Mouse (Mus musculus) right cerebral cortex, postnatal 4 days (tissue): ENCODE measurements around the gene Lrrc52.
A peak's percentile ranks its signal among the peaks of the same experiment; 100 is the strongest.

Source experiments
- DNase-seq: peaks from one replicate; pipeline ENCODE4 v3.0.0-alpha.2; 2022

The Lrrc52 gene

GRCm38 (mm10) chr1:167466765-167467426 is at the start of gene Lrrc52:
TSS of gene Lrrc52 (minus strand) at chr1:167466780.
- DNase-seq, result peak; percentile 67

- DNase-seq, result no peak
These were observed 45.0 kb upstream of the Lrrc52 start for GRCm38 (mm10) chr1:167511621-167512020.

DNA sequence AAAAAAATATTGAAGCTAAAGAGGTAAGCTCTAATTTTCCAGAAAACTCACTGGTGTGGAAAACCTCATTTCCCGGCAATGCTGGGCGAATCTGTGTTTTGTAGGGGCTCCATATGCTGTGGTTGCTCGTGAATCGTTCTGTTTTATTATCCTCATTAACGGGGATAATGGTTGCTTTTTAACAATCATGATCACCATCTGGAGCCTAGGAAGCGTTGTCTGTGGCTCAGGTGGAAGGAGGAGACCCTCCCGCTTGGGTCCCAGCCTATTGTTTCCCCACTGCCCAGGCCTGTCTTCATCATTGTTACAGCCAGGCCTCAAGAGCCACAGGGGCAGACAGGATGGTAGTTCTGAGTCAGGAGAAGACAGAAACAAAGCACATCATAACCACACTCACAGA is 39.5 kb upstream of the Lrrc52 start:
- DNase-seq, result no peak

DNA sequence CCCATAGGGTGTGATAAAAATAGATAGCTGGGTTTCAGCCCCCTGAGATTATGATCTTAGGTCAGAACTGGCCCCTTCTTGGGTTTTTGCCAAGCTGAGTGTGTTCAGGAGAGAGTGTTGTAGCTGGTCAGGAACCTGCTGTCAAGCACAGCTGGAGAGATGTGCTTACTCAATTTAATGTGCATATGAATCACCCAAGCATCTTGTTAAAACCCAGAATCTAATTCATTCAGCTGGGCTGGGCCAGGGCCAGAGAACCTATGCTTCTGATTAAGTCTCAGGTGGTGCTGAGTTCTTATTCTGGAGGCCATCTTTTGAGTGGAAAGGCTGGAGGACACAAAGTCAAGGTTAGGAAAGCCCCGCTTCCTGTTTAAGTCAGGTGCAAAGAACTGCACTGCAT is 38.8 kb upstream of the Lrrc52 start:
- no peak for DNase-seq

- DNase-seq, result no peak
These were observed 32.7 kb upstream of the Lrrc52 start for GRCm38 (mm10) chr1:167499097-167499850.

DNA sequence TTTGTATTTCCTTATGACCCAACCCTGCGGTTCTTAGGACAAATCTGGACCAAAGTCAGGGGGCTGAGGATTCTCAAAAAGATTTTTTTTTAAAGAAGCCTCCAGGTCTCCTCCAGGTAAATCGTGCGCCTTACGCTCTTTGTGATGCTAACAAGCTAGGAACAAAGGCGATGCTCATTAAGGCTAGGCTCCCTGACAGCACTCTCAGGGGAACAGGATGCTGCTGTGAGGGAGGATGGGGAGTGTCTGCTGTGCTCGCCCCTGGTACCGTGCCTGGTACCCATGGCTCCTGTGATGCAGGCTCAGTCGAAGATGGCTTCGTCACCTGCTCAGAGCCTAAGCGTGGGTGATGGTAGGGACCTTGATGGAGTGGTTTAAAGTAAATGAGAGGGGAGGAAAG is 31.4 kb upstream of the Lrrc52 start:
- DNase-seq, result no peak

DNA sequence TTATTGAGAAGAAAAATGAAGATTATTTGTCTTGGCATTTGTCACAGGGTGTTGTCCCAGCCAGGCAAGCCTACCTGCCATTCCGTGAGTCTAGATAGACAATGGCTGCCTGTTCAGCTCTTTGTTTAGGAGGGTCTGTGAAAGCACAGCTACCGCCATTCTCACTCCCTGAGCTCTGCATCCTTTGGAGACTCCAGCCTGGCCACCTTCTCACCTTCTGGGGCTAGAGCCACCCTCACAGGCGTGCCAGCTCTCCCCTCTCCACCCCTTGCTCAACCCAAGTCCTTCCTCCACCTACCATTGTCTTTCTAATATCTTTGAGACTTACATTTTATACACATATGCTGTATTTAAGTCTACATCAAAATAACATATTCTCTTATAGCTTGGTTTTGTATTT is 31.0 kb upstream of the Lrrc52 start:
- DNase-seq, result no peak

DNA sequence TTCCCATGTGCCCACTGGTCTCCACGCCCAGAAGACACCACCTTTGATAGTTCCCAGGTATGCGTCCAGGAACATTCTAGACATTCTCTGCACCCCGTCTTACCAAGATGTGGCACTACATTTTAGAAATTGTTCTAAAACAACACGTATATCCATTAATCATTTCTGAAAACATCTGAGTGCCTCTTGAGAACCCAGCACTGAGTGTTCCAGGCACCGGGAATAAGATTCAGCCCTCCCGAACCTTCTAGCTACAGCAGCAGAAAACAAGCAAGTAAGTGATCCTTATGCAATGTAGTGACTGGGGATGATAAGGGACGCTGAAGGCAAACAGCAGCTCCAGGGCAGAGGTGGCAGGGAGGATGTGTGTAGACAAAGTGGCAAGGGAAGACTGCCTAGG is 24.9 kb upstream of the Lrrc52 start:
- DNase-seq, result no peak

- DNase-seq, result no peak
These were observed 21.4 kb upstream of the Lrrc52 start for GRCm38 (mm10) chr1:167487933-167488332.

DNA sequence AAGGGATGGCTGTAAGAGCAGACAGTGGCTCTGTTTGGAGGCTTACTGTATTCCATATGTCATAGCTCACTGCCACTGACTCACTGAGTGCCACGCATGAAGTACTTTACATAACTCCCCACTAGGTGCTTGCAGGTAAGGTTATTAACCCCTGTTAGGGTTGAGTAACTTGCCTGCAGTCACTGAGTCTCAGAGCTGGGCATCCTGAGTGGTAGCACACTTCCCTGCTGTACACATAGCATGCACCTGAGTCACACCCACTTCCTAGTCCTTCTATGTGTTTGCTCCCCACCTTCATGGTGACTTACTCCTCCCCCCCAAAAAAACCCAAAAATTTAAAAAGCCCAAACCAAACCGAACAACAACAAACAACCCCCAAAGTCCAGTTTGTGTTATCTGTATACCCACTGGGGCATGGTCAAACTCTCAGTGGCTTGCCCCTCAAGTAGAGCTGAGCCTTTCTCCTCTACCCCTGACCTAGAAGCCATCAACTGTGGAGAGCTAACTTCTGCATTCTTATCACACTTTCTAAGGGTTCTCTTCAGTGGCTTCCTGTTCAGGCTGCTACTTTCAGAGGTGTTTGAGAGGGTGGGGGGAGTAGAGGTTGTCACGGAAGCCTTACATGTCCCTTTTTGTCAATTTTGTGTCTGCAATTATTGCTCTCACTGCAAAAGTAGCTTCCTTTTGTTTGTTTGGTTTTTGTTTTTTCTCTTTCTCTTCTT is 20.5 kb upstream of the Lrrc52 start:
- no peak for DNase-seq

- DNase-seq, result no peak
These were observed 16.3 kb upstream of the Lrrc52 start for GRCm38 (mm10) chr1:167482863-167483262.

DNA sequence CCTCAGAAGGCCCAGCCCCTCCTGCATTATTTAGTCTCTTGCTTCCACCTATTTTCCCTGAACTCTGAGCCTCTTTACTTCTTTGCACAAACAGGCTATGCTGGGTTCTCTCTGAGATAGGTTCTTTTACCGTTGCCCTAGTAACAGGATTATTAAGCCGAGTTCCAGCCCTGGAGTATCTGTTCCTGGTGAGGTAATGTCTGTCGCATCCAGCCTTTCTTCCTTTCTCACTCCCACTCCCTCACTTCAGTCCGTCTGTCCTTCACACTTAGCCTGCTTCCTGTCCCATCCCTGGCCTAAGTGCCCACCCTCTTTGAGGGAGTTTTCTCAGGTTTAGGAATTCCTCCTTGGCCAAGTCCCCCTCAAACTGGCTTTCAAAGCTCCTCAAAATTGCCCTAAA is 7.0 kb upstream of the Lrrc52 start:
- DNase-seq, result no peak

- DNase-seq, result no peak
These were observed 1.3 kb upstream of the Lrrc52 start for GRCm38 (mm10) chr1:167467916-167468315.

DNA sequence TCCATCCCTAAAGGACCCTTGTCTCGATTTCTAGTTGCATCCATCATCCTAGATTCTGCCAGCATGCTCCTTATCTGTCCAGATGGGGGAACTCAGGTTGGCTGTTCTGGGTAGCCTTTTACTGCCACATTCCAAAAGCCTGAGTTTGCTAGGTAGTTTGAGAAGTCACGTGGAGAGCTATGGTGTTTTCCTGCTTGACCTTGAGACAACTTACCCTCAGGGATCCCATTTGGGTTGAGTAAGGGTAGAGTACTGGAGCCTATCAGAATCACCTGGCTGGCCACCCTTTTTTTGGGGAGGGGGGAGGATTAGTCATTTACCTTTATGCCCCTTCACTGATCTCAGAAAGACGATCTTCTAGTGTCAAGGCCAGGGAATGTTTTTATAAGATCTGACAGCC is 9.3 kb downstream of the Lrrc52 start:
- no peak for DNase-seq

GRCm38 (mm10) chr1:167453048-167453447 is 13.5 kb downstream of the Lrrc52 start:
- DNase-seq, result no peak

- no peak for DNase-seq
These were observed 14.1 kb downstream of the Lrrc52 start for GRCm38 (mm10) chr1:167452456-167452855.

- DNase-seq, result no peak
These were observed 18.0 kb downstream of the Lrrc52 start for GRCm38 (mm10) chr1:167448598-167448997.

DNA sequence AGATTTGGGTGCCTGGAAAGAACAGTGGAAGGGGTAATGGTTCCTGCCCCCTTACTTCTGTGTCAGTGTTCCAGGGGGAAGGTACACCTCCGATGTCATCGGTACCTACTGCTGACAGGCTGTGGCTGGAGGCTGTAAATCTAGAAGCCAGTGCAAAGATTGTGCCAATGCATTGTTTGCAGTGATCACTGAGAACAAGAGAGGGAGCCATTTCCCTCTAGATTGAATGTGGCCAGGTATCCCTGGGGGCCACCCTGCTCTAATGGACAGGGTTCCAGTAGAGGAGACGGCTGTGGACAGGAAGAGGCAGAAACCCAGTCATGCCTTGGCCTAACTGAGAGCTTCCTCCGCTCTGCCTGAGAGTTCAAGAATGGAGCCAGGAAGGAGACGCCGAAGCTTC is 18.5 kb downstream of the Lrrc52 start:
- no peak for DNase-seq

DNA sequence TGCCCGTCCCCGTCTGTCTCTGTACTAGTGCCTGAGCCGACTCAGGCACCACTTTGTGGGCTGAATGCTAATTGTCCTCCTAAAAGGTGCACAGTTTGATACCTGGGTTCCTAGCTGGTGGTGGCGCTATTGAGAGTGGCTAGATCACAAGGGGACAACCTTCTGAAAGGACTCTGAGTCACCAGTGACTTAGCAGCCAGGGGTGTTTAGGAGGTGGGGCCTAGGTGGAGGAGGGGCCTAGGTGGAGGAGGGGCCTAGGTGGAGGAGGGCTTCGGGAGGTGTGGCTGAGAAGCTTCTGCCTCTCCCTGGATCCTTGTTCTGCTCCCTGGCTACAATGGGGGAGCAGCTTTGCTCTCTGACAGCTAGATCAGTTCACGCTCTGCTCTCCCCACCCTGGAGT is 20.1 kb downstream of the Lrrc52 start:
- DNase-seq, result no peak

DNA sequence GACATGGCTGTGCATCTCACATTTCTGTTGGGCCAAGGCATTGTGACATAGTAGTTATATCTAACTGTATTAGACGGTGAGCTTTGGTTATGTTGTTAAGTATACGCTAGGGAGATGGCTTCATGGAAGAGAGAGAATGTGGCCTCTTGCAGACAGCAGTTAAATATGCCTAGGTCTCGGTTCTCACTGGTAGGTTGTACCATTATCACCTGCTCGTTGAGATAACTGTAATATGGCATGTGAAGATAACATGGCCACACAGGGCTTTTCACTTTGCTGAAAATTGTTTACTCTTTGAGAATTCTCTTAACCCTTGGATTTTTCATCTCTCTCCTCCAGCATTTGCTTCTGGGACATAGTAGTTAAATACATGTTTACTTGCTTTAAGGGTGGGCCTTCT is 21.4 kb downstream of the Lrrc52 start:
- no peak for DNase-seq

GRCm38 (mm10) chr1:167438231-167438885 is 28.2 kb downstream of the Lrrc52 start:
- DNase-seq, result no peak

DNA sequence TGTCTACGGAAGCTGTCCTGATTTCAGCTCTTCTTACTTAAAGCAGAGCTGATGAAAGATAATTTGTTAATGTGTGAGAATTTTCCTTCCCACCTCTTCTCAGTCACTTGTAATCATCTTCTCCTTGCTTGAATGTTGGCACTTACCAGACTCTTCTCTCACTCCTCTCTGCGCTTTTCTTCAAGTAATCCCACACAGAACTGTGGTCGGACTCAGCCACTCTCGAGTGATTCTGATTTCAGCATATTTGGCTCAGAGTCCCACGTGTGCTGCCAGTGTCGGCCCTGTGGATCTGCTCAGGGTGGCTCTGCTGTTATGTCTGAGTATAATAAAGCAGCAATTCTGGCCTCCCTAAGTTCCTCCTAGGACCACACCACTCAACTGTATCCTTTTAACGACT is 29.5 kb downstream of the Lrrc52 start:
- no peak for DNase-seq

GRCm38 (mm10) chr1:167436186-167436975 is 30.2 kb downstream of the Lrrc52 start:
- no peak for DNase-seq
